Mouse (Mus musculus): ENCODE results near the gene Gm15085. TPM values are rescaled to one million over a fixed set of nuclear protein-coding genes. Genes with fewer than 3 reads are reported as not detected.

The Gm15085 gene
- polyA plus RNA-seq (2014; fragmentation: Illumina TruSeq; extraction: RNeasy Lipid Tissue Mini Kit (QIAGEN cat#74804); ENCODE audit: low read depth, low replicate concordance) = not detected

DNA sequence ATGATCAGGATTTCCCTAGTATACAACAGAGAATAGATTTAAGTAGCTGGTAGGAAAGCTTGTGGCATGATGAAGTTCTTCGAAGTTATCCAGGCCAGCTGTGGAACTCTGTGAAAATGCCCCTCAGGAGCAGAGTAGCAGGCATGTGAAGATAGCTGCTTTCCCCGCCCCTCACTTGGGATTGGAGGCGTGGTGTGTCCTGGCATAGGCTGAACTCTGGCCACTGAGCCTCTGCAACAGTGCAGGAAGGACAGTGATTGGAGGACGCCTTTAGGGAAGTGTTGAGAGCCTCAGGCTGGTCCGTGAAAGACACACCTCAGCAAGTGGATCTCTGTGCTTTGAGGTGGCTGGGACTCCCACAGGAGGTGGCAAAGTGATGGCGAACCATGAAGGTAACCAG is at the start of gene Gm15085:
TSS of gene Gm15085 (plus strand) at position 301 of the 400 bp plus-strand sequence.

Other genes with a start within 250 kb of the Gm15085 start
- not detected for gene Gm15093, start 175.2 kb upstream of the Gm15085 start, polyA plus RNA-seq (2014; fragmentation: Illumina TruSeq; extraction: RNeasy Lipid Tissue Mini Kit (QIAGEN cat#74804); ENCODE audit: low read depth, low replicate concordance)
- not detected for gene Gm10439, start 147.0 kb downstream of the Gm15085 start, polyA plus RNA-seq (2014; fragmentation: Illumina TruSeq; extraction: RNeasy Lipid Tissue Mini Kit (QIAGEN cat#74804); ENCODE audit: low read depth, low replicate concordance)

Measured in liver, adult 10 weeks (tissue).